Mouse (Mus musculus) adrenal gland, postnatal 36 days (tissue): ENCODE data around the gene Cotl1. TPM values are rescaled to one million over a fixed set of nuclear protein-coding genes. Genes with fewer than 3 reads are reported as not detected.

Experiments used
- DNase-seq, 2 experiments: peaks; one replicate each; pipeline ENCODE4 v3.0.0; 2021; ENCODE audit warnings: mixed read lengths in 1 of 2
- total RNA-seq, 2 experiments: library from RNA; stranded (reverse); gene quantifications; 2 replicates each; pipeline ENCODE4 v1.2.3; 2021

Gene Cotl1
- total RNA-seq, 2 experiments from 2014 or later: 44.4 to 51.3 TPM

DNA sequence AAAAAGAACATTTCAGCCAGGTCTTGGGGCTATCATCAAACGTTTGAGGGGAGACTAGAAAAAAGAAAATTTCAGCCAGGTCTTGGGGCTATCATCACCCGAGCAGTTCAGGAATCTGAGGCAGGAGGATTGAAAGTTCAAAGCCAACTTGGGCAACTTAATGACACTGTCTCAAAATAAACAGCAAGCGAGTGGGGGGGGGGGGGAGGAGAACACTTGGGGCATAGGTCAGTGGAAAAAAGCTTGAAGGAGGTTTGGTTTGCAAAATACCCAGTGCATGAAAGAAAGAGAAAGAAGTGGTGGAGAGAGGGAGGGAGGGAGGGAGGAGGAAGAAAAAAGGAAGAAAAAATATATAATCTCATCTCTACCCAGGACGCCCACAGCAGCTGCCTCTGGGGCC is 53.0 kb downstream of the Cotl1 start:
- DNase-seq: no peak

DNA sequence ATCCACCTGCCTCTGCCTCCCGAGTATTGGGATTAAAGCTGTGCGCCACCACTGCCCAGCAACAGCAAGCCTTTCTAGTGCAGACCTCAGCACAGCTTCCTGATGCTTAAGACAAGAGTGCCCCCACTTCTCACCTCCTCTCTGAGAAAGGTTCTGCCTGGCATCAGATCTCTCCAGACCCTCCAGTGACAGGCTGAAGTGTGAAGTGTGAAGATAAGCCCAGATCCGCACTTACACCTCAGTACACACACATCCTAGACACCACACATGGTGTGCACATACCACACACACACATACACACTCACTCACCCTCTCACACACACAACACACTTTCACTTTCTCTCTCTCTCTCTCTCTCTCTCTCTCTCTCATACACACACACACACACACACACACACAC is 53.5 kb downstream of the Cotl1 start:
- no peak for DNase-seq

DNA sequence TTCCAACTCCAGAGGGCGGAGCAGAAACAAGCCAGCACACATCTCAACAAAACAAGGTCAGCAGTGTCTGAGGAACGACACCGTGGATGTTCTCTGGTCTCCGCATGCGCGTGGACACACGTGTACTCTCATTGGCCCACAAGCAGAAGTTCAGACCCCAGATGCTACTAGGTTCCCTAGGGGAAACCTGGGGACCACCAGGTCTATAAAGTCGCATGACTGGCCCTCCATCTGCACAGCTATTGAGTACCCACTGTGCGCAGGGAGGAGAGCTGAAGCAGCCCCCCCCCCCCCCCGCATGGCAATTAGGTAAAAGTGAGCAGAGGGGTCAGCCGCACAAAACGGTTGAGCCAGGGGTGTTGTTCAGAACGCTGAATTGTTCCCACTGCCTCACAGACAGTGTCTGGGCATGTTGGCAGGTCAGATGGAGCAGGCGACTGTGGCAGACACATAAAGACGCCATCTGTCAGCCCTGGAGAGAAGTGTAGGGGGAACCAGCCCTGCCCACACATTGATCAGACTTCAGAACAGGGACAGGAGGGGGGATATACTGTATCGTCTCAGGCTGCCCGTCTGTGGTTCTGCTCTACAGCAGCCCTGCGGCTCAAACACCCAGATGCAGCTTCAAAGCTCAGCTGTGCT is 54.5 kb downstream of the Cotl1 start:
- DNase-seq: no peak

DNA sequence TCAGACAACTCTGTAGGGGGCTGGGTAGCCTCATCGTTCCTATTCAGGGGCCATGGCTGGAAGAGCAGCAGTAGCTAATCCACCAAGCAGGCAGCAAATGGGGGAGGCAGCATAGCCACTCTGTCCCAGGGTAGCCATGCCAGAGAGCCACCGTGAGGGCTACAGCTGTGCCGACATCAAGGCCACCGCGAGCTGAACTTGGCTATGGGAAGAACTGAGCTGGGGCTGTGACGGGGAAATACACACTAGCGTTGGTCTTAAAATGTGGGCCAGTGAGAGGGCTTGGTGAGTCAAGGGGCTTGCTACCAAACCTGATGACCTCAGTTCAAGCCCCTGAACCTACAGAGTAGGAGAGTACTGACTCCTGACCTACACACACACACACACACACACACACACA is 55.7 kb downstream of the Cotl1 start:
- no peak for DNase-seq

DNA sequence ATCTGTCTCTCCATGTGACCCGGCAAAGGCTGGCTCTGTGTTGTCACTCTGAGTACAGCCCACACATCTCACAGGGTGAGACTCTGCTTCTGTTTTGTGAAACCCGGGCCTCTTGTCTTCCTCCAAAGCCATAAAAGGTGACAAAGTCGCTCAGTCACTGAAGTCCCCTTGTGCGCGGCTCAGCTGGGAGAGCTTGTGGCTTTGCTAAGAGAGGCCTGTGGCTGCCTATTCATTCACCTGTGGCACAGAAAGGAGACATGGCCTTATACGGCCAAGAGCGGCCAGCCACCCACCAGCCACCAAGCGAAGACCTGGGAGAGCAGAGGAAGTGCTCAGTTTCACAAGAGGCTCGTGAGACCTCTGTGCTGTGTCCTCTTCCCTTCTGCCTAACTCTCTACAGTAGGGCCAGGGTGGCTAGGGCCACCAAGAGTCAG is 56.2 kb downstream of the Cotl1 start:
- DNase-seq: no peak

DNA sequence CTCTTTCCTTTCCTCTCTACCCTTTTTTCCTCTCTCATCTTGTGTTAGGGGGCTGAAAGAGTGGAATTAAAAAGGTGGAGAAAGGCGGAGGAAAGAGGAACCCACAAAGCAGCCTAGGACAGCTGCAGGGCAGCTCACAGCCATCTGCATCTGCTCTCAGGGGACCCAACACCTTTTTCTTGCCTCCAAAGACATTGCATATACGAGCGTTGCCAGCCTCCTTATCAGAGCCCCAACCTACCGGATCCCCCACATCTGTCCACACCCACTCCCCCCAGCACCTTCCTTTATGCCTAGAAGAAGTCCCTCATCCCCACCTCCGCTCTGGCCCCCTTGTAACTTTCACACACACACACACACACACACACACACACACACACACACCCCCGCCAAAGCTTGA is 56.8 kb downstream of the Cotl1 start:
- DNase-seq: no peak

DNA sequence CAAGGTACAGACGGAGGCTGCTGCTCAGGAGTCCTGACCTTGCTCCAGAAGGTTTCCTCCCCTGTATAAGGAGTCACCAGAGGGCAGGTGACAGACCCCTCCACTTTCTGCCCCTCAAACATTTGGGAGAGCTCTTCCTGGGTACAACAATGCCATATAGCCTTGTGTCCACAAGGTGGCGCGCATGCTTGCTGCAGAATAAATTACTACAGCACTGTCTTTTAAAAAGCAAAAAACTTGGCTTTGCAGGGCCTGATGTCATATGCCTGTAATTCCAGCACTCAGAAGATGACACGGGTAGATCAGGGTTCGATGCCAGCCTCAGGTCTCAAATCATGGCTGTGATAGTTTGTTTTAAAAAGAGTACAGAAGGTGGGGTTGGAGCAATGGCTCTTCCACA is 57.6 kb downstream of the Cotl1 start:
- peak; percentile 83 to 85 for DNase-seq

DNA sequence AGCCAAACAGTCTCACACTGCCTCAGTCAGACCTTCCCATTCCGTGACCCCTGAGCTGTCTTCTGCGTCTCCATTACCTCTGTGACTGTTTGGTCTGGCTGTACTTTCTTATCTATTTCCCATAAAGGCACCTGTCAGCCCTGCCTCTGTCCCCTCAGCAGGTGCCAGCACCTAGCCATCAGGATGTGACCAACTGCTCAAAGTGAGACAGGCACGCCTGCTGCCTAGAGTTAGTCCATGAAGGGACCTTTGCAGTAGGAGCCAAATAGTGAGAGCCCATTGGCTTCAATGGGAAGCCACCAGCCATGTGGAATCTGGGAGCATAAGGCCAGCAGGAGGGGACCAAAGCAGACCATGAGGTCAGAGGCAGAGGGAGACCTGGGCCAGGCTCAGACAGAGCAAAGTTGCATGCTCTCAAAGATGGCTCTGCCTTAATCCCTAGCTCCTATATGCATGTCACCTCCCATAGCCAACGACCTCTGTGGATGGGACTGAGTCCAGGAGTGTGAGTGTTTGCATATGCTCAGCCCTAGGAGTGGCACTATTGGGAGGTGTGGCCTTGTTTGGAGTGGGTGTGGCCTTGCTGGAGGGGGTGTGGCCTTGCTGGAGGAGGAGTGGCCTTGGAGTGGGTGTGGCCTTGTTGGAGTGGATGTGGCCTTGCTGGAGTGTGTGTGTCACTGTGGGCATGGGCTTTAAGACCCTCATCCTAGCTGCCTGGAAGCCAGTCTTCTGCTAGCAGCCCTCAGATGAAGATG is 59.1 kb downstream of the Cotl1 start:
- DNase-seq: peak; percentile 30 to 33

DNA sequence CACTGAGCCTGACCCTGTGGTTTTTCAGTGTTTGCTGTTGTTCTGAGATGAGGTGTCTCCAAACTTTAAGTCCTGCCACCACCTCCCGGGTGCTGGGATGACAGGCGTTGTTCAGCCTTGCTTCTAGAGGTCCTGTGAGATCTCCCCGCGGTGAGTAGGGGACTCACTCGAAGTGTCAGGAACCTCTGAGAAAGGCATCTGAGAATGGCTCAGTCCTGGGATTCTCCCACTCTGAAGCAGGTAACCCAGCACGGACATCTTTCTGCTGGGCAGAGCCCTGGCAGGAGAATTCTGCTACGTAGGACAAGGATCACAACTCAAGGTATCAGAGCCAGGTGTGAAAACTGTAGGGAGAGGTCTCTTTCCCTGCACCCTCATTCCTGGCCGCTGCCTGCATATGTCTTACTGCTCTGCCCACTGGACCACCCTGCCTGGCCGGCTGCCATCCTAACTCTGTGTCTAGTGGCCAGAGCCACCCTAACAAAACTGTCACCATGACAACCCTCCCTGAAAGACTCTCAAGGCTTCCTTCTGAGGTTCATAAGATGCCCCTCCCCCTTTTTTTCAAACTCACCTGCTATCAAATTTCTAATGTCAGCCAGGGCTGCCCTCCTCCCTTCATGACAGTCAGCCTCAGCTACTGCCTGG is 59.8 kb downstream of the Cotl1 start:
- DNase-seq: no peak

DNA sequence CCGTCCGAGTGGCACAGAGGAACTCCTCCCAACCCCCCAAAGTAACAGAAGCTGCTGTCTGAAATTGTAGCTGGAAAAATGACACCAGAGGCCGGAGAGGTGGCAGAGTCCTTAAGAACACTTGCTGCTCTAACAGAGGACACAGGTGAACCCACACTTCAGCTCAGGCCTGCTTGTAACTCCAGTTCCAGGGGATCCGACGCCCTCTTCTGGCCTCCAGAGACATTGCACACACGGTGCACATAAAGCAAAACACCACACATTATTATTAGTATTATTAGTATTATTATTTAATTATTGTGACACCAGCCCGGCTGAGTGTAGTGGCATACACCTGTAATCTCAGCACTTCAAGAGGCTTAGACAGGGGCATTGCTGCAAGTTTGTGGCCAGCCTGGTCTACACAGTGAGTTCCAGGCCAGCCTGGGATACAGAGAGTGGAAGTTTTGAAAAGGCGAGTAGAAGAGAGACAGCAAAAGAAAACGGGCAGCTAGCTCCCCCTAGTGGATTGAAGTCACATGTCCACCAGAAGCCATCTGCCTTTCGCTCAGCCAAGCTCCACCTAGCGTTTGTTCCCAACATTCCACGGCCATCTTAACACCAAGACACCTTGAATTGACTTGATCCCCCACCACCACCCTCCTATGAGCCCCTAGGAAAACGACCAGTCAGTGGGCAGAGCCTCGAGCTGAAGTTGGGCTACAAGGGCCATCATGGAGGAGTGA is 61.2 kb downstream of the Cotl1 start:
- peak; percentile 78 to 87 for DNase-seq

DNA sequence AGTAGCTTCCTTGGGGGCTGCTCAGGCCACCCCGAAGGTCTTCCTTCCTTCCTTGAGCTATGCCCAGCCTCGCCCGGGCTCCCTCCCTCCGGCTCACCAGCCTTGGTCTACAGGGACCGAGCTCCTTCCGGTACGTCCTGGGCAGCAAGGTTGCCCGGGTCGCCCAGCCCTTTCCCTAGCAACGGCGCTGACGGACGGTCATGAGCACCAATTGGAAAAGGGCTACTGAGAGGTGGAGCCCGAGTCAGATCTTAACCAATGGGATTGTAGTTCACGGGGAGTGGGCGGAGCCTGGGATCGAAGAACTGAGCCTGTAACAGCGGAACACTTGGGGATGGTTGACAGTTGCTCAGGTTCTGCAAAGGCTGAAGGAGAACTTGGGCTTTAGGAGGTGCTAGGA is 62.1 kb downstream of the Cotl1 start, which contains the start of gene Tldc1:
Tldc1 (minus strand) TSS at position 154 of the 400 bp plus-strand sequence.
- DNase-seq: peak; percentile 99 to 100

DNA sequence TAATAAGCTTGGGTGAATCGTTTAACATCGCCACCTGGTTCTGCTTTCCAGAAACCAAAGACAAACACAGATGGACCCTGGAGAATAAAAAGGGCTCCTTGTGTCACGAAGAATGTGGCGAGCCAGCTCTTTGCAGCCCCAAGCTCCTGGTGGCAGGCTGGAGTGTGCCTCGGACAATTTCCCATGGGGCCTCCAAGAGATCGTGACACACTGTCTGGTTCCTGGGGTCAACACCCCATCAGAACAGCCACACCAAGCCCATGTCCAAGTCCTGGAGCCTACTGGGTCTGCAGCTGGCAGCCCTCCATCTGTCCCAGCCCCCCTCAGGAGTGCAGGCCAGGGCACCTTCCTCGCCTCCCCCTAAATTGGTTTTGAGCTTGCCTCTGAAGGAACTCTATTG is 62.6 kb downstream of the Cotl1 start:
- DNase-seq: peak in 1 of 2 experiments; percentile 42

DNA sequence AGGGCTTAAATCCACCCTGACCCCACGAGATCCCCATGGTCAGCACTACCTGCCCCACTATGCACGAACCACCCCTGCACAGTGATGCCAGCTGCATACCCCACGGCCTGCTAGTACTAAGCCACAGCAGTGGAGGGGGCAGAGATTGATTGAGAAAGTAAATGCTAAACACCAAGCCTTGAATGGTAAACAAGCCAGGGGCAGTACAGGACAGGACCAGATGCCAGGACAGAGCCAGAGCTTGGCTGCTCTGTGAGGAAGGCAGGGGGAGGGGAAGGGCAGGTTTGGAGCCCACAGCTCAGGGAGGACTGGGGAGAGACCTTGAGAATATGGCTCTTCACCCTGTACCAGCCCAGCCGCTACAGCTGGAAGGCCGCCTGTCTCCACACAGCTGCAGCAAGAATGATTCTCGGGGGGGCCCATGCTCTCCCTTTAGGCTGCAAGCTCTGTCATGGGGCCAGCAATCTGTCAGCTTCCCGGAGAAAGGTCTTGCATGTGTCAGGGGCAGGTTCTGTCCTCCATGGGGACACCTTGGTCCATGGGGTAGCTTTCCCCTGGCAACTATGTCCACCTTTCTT is 63.6 kb downstream of the Cotl1 start:
- peak; percentile 27 to 51 for DNase-seq

DNA sequence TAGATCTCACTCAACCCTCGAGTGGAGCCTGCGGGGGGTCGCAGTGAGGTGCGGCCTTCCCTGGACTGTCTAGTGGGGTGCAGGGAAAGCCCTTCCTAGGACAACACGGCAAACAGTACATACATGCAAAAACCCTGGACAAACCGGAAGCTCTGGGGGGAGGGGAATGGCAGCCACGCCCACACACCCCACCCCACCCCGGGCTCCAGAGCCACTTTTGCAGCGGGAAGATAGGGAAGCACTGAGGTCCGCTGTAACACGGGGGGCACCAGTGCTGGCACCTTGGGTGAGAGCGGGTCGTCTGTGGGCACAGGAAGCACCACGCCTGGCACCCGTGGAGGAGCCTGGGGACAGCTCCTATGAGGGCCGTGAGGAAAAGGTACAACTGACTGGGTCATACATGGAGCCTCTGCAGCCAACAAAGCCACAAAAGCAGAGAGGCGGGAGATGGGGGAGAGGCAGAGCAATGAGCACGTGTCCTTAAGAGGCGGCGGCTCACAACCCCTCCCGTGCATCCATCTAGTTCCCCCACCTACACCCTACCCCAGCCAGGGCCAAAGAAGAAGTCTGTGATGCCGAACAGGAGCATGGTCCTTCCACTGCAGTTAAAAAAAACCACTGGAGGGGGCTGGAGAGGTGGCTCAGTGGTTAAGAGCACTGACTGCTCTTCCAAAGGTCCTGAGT is 74.4 kb downstream of the Cotl1 start:
- no peak for DNase-seq

DNA sequence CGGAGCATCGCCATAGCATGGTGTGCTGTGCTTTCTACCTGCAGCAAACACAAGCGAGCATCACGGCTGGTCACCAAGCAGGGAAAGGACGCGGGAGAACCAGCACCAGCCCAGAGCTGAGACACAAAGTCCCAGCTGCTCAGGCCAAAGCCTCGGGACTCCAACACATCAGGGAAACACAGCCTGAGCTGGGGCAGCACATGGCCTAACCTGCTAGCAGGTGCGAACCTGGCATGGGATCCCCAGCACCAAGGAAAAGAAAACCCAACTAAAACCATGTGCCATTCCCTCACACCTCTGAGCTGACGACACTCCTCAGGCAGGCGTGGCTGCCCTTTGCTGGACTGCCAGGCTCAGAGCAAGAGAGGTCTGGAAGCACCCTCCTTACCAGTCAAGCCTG is 75.0 kb downstream of the Cotl1 start:
- DNase-seq: no peak

DNA sequence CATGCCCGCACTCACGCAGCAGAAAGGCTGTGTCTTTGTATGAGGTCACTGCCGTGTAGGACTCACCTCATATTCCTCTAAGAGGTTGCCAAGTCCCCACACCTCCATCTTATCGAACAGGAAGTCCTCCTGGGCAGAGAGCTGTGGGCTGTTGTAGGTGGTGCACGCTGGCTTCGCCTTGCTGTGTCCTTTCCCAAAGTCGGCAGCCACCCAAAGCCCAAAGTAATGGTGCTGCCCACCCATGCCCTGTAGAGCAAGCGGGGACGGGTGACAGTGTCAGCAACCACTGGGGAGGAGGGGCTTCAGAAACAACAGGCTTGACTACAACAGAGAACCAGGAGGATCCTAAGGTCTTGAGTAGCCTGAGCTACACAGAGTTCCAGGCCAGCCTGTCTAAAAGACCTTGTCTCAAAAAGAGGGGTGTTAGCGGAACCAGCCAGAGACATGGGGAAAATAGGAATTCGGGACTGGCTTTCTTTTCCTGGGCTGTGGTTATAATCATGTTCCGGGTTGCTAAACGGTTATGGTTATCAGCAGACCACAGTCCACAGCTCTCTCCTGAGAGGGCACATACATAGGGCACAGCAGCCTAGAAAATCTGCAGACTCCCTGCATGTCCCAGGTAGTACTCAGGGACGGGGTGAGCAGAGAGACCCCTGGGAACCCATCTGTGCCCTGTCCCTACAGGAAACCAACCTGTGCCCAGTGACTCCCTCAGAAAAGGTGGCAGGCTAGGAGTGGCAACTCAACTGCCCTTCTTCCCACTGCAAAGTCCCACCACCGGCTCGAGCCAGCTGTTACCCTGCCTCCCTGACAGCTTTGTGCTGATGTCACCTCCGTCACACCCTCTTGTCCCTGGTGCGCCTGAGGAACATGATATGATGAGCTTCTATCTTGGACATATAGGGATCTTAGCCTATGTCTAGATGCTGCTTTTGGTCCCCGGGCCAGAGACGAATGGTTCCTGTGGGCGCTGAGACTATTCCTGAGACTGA is 77.8 kb downstream of the Cotl1 start:
- DNase-seq: no peak

DNA sequence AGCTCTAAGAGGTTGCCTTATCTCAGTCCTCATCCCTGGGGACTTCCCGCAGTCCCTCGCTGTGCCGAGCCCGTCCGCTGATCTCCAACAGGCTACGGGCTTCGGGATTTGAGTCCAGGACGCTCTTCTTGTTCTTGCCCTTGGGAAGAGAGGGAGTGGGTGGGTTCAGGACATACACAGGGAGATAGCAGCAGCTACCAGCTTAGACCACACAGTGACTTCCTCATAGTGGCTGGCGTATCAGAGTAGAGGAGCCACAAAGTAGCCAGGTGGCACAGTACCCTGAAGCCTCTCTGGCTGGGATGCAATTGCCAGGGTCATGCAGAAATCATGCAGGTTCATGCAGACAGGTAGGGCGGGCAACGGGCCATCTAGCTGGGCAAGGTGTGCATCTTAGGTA is 78.7 kb downstream of the Cotl1 start:
- DNase-seq: no peak
